Mouse (Mus musculus) hindbrain, embryonic 16.5 days (tissue): ENCODE results near the gene Defb19. TPM values are rescaled to one million over a fixed set of nuclear protein-coding genes. Genes with fewer than 3 reads are reported as not detected.

Experiments used
- ATAC-seq: fragments of 200-750 bp; cut with Nextera tagmentation; 2 replicates; pipeline ENCODE4 v1.8.0; 2017; ENCODE audit warnings: moderate TSS enrichment, moderate library complexity
- H3K27ac ChIP-seq: fragments of 300-500 bp; sonication (generic); 2 replicates; pipeline ENCODE4 v1.5.1; 2014; ENCODE audit warnings: low read depth, mild to moderate bottlenecking, control low read depth, low read length, moderate library complexity
- H3K27me3 ChIP-seq: fragments of 300-500 bp; sonication (generic); replicated peaks from 2 replicates; pipeline ENCODE4 v1.6.1; 2014; ENCODE audit warnings: low read length; ENCODE audit not compliant: control insufficient read depth, insufficient read depth
- H3K36me3 ChIP-seq: fragments of 300-500 bp; sonication (generic); 2 replicates; pipeline ENCODE4 v1.6.1; 2014; ENCODE audit warnings: mild to moderate bottlenecking, low read length, moderate library complexity, mixed read lengths; ENCODE audit not compliant: control insufficient read depth, insufficient read depth
- H3K4me1 ChIP-seq: fragments of 300-500 bp; sonication (generic); 2 replicates; pipeline ENCODE4 v1.6.1; 2014; ENCODE audit warnings: low read depth, low read length; ENCODE audit not compliant: control insufficient read depth, insufficient read depth
- H3K4me2 ChIP-seq: fragments of 300-500 bp; sonication (generic); 2 replicates; pipeline ENCODE4 v1.6.1; 2014; ENCODE audit warnings: mild to moderate bottlenecking, low read length, control low read depth, moderate library complexity
- H3K4me3 ChIP-seq: fragments of 300-500 bp; sonication (generic); 2 replicates; pipeline ENCODE4 v1.5.1; 2014; ENCODE audit warnings: mild to moderate bottlenecking, low read length, control low read depth, moderate library complexity
- H3K9ac ChIP-seq: fragments of 300-500 bp; sonication (generic); 2 replicates; pipeline ENCODE4 v1.6.1; 2014; ENCODE audit warnings: low read depth, mild to moderate bottlenecking, control low read depth, low read length, moderate library complexity
- H3K9me3 ChIP-seq: fragments of 300-500 bp; sonication (generic); 2 replicates; pipeline ENCODE4 v1.6.1; 2014; ENCODE audit warnings: mild to moderate bottlenecking, low read length, moderate library complexity; ENCODE audit not compliant: control insufficient read depth
- WGBS: fragments of 180-500 bp; shearing (Covaris S2); extraction: QIAGEN DNeasy Blood & Tissue Kit; methylation state at CpG from one replicate; pipeline ENCODE4 v1.1.7; 2014; 5-methylcytosine and 5-hydroxymethylcytosine counted together
- polyA plus RNA-seq: library from polyadenylated mRNA; unstranded; fragments of >200 nt; fragmentation: Nextera tagmentation; extraction: Ambion mirVana; gene quantifications from 2 replicates; pipeline ENCODE4 v1.2.1, GENCODE M21; 2015

The Defb19 gene
- polyA plus RNA-seq, 1 experiment from 2014 or later: not detected

- no peak overlapping the region for H3K4me3 ChIP-seq
- no peak overlapping the region for H3K27ac ChIP-seq
- H3K4me1 ChIP-seq: no peaks in the 10 kb centered on the region
- no peak for ATAC-seq
- H3K27me3 ChIP-seq: no peaks in the 10 kb centered on the region
- WGBS: 73% methylated on average over 6 of the region's 6 CpGs
- no peaks in the 10 kb centered on the region for H3K36me3 ChIP-seq
- H3K4me2 ChIP-seq: no peak overlapping the region
- no peak overlapping the region for H3K9ac ChIP-seq
- H3K9me3 ChIP-seq: no peaks in the 10 kb centered on the region
These were observed 20.0 kb upstream of the Defb19 start for GRCm38 (mm10) chr2:152600076-152600475.

GRCm38 (mm10) chr2:152599299-152599698, 19.2 kb upstream of the Defb19 start, which contains the start of gene Defb45:
TSS of gene Defb45 (minus strand) at chr2:152599399.
- Histone ChIP-seq H3K4me3 (no peak within 1 kb of the TSS), H3K9me3 (no peaks in the 10 kb centered on the region), H3K9ac (no peak within 1 kb of the TSS), H3K4me2 (no peak within 1 kb of the TSS), H3K27me3 (no peaks in the 10 kb centered on the region), H3K27ac (no peak within 1 kb of the TSS), H3K4me1 (no peaks in the 10 kb centered on the region), H3K36me3 (no peaks in the 10 kb centered on the region)
- 68% methylated on average over 7 of the region's 7 CpGs for WGBS
- no peak for ATAC-seq

- WGBS: 57% methylated on average over 6 of the region's 6 CpGs
- no peak for ATAC-seq
These were observed 8.9 kb upstream of the Defb19 start for GRCm38 (mm10) chr2:152589021-152589420.

GRCm38 (mm10) chr2:152588450-152588849, 8.3 kb upstream of the Defb19 start:
- H3K4me3 ChIP-seq: no peak overlapping the region
- no peaks in the 10 kb centered on the region for H3K4me1 ChIP-seq
- no peak overlapping the region for H3K27ac ChIP-seq
- no peak overlapping the region for H3K4me2 ChIP-seq
- H3K9ac ChIP-seq: no peak overlapping the region
- WGBS: 55% methylated on average over 2 of the region's 2 CpGs
- H3K36me3 ChIP-seq: no peaks in the 10 kb centered on the region
- no peaks in the 10 kb centered on the region for H3K27me3 ChIP-seq
- ATAC-seq: no peak
- H3K9me3 ChIP-seq: no peaks in the 10 kb centered on the region

More at GRCm38 (mm10) chr2:152589021-152589420, 8.9 kb upstream of the Defb19 start:
- H3K9me3 ChIP-seq: no peaks in the 10 kb centered on the region
- H3K4me1 ChIP-seq: no peaks in the 10 kb centered on the region
- H3K4me2 ChIP-seq: no peak overlapping the region
- H3K9ac ChIP-seq: no peak overlapping the region
- no peak overlapping the region for H3K4me3 ChIP-seq
- H3K27me3 ChIP-seq: no peaks in the 10 kb centered on the region
- H3K36me3 ChIP-seq: no peaks in the 10 kb centered on the region
- no peak overlapping the region for H3K27ac ChIP-seq

GRCm38 (mm10) chr2:152586926-152587560, 6.9 kb upstream of the Defb19 start:
- H3K9me3 ChIP-seq: no peaks in the 10 kb centered on the region
- 76% methylated on average over 4 of the region's 4 CpGs for WGBS
- ATAC-seq: no peak
- no peak overlapping the region for H3K4me2 ChIP-seq
- H3K9ac ChIP-seq: no peak overlapping the region
- H3K36me3 ChIP-seq: no peaks in the 10 kb centered on the region
- no peak overlapping the region for H3K4me3 ChIP-seq
- H3K4me1 ChIP-seq: no peaks in the 10 kb centered on the region
- H3K27ac ChIP-seq: no peak overlapping the region
- H3K27me3 ChIP-seq: no peaks in the 10 kb centered on the region

- 91% methylated on average over 11 of the region's 11 CpGs for WGBS
- no peak overlapping the region for H3K27ac ChIP-seq
- H3K4me2 ChIP-seq: no peak overlapping the region
- no peaks in the 10 kb centered on the region for H3K27me3 ChIP-seq
- ATAC-seq: no peak
- no peaks in the 10 kb centered on the region for H3K9me3 ChIP-seq
- H3K36me3 ChIP-seq: no peaks in the 10 kb centered on the region
- H3K4me1 ChIP-seq: no peaks in the 10 kb centered on the region
- no peak overlapping the region for H3K9ac ChIP-seq
- H3K4me3 ChIP-seq: no peak overlapping the region
These were observed 500 bp upstream of the Defb19 start for GRCm38 (mm10) chr2:152580612-152581011.

GRCm38 (mm10) chr2:152573484-152573883, 6.6 kb downstream of the Defb19 start:
- H3K27me3 ChIP-seq: no peaks in the 10 kb centered on the region
- no peak for ATAC-seq
- no peak overlapping the region for H3K4me2 ChIP-seq
- H3K9me3 ChIP-seq: no peaks in the 10 kb centered on the region
- H3K4me3 ChIP-seq: no peak overlapping the region
- WGBS: 86% methylated on average over 8 of the region's 8 CpGs
- no peaks in the 10 kb centered on the region for H3K4me1 ChIP-seq
- H3K9ac ChIP-seq: no peak overlapping the region
- no peak overlapping the region for H3K27ac ChIP-seq
- no peaks in the 10 kb centered on the region for H3K36me3 ChIP-seq

- Histone ChIP-seq H3K4me2 (no peak within 1 kb of the TSS), H3K4me1 (no peaks in the 10 kb centered on the region), H3K9me3 (no peaks in the 10 kb centered on the region), H3K9ac (no peak within 1 kb of the TSS), H3K4me3 (no peak within 1 kb of the TSS), H3K27me3 (no peaks in the 10 kb centered on the region), H3K27ac (no peak within 1 kb of the TSS), H3K36me3 (no peaks in the 10 kb centered on the region)
- ATAC-seq: no peak
- WGBS: 64% methylated on average over 11 of the region's 11 CpGs
These were observed 7.9 kb downstream of the Defb19 start, which contains the start of gene Defb21 for GRCm38 (mm10) chr2:152572114-152572794. TSS of gene Defb21 (plus strand) at chr2:152572744.

- Histone ChIP-seq H3K4me1 (no peaks in the 10 kb centered on the region), H3K9ac (no peak overlapping the region), H3K4me2 (no peak overlapping the region), H3K27ac (no peak overlapping the region), H3K27me3 (no peaks in the 10 kb centered on the region), H3K4me3 (no peak overlapping the region), H3K36me3 (no peaks in the 10 kb centered on the region), H3K9me3 (no peaks in the 10 kb centered on the region)
- 79% methylated on average over 6 of the region's 6 CpGs for WGBS
- ATAC-seq: no peak
These were observed 9.8 kb downstream of the Defb19 start for GRCm38 (mm10) chr2:152570313-152570712.
